Mouse (Mus musculus) liver, embryonic 15.5 days (tissue): ENCODE results near the gene Ikzf2. TPM values are rescaled to one million over a fixed set of nuclear protein-coding genes. Genes with fewer than 3 reads are reported as not detected.

Experiments
- ATAC-seq: fragments of 200-750 bp; cut with Nextera tagmentation; 2 replicates; pipeline ENCODE4 v1.8.0; 2017; ENCODE audit warnings: moderate number of reproducible peaks, mild to moderate bottlenecking, moderate library complexity; ENCODE audit not compliant: insufficient read depth
- H3K27ac ChIP-seq: fragments of 300-500 bp; sonication (generic); replicated peaks from 2 replicates; pipeline ENCODE4 v1.5.1; 2015; ENCODE audit warnings: mild to moderate bottlenecking, inconsistent platforms
- H3K27me3 ChIP-seq: fragments of 300-500 bp; sonication (generic); 2 replicates; pipeline ENCODE4 v1.6.1; 2015; ENCODE audit warnings: mild to moderate bottlenecking, inconsistent platforms
- H3K36me3 ChIP-seq: fragments of 300-500 bp; sonication (generic); replicated peaks from 2 replicates; pipeline ENCODE4 v1.6.1; 2015; ENCODE audit warnings: moderate library complexity, mild to moderate bottlenecking, inconsistent platforms
- H3K4me1 ChIP-seq: fragments of 300-500 bp; sonication (generic); replicated peaks from 2 replicates; pipeline ENCODE4 v1.6.1; 2015; ENCODE audit warnings: inconsistent platforms
- H3K4me2 ChIP-seq: fragments of 300-500 bp; sonication (generic); 2 replicates; pipeline ENCODE4 v1.6.1; 2015; ENCODE audit warnings: moderate library complexity, mild to moderate bottlenecking, inconsistent platforms
- H3K4me3 ChIP-seq: fragments of 300-500 bp; sonication (generic); replicated peaks from 2 replicates; pipeline ENCODE4 v1.5.1; 2015; ENCODE audit warnings: mild to moderate bottlenecking, inconsistent platforms
- H3K9ac ChIP-seq: fragments of 300-500 bp; sonication (generic); 2 replicates; pipeline ENCODE4 v1.6.1; 2015; ENCODE audit warnings: moderate library complexity, mild to moderate bottlenecking, inconsistent platforms
- H3K9me3 ChIP-seq: fragments of 300-500 bp; sonication (generic); replicated peaks from 2 replicates; pipeline ENCODE4 v1.6.1; 2016; ENCODE audit warnings: inconsistent platforms
- WGBS: fragments of 180-500 bp; shearing (Covaris S2); methylation state at CpG from one replicate; pipeline ENCODE4 v1.1.7; 2015; ENCODE audit warnings: mixed read lengths; ENCODE audit not compliant: insufficient replicate concordance; 5-methylcytosine and 5-hydroxymethylcytosine counted together
- polyA plus RNA-seq: library from polyadenylated mRNA; unstranded; fragments of >200 nt; fragmentation: Nextera tagmentation; extraction: Ambion mirVana; gene quantifications from 2 replicates; pipeline ENCODE4 v1.2.1, GENCODE M21; 2015

The Ikzf2 gene
- polyA plus RNA-seq, 1 experiment from 2014 or later, result 0.40 TPM

DNA sequence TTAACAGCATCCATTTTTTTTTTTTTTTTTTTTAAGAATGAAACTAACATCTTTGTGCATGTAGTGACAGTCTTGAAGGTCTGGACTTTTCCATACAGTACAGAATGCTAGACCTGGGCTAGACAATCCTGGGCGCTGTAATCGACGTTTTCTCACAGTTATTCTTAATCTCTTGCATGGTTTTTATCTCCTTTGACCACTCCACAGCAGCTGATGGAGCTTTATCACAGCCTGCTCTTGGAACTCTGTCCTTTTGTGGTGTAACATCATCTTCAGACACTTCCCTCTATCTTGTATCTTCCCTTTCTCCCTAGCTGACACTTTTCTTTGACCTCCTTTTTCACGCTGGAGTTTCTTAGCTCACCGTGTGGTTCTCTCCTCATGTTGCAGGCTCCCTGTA, 170.9 kb downstream of the Ikzf2 start:
- ATAC-seq, result peak; percentile 76
- Histone ChIP-seq H3K4me3 (no peak overlapping the region), H3K9ac (no peak overlapping the region), H3K36me3 (no peaks in the 10 kb centered on the region), H3K9me3 (no peaks in the 10 kb centered on the region), H3K27ac (peak overlapping the region; percentile 45; the same call in 1 of the 2 replicates), H3K4me2 (peak overlapping the region; percentile 41), H3K4me1 (peaks cover 41% of the 10 kb centered on the region), H3K27me3 (no peaks in the 10 kb centered on the region)
- WGBS, result 4% methylated on average over 5 of the region's 5 CpGs

GRCm38 (mm10) chr1:69513595-69514250, 173.3 kb downstream of the Ikzf2 start:
- H3K9ac ChIP-seq, result no peak overlapping the region
- H3K9me3 ChIP-seq, result no peaks in the 10 kb centered on the region
- H3K36me3 ChIP-seq, result no peaks in the 10 kb centered on the region
- no peaks in the 10 kb centered on the region for H3K27me3 ChIP-seq
- peak; percentile 76 for ATAC-seq
- H3K4me2 ChIP-seq, result peak overlapping the region; percentile 42
- H3K27ac ChIP-seq, result peak overlapping the region; percentile 42; the same call in 1 of the 2 replicates
- WGBS, result 5% methylated on average over 5 of the region's 5 CpGs
- H3K4me1 ChIP-seq, result peaks cover 44% of the 10 kb centered on the region
- H3K4me3 ChIP-seq, result no peak overlapping the region

DNA sequence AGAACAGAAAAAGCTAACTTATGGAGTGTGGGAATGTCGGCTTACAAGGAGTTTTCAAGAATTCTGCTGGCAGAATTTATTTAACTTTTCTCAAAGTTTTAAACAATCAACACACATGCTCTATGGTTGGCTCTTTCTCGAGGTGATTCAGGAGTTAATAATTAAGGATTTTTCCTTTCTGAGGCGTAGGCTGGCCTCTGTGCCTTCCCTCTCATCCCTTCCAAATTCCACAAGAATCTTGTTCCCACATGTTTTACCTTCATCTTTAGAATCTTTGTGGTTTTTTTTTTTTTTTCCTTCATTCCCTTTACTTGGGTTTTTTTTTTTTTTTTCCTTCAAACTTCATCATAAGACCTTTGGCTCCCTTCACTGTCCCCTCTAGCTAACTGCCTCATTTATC, 178.8 kb downstream of the Ikzf2 start:
- no peak overlapping the region for H3K4me3 ChIP-seq
- WGBS, result 62% methylated on average over 3 of the region's 3 CpGs
- H3K4me2 ChIP-seq, result no peak overlapping the region
- peaks cover 21% of the 10 kb centered on the region for H3K4me1 ChIP-seq
- no peak overlapping the region for H3K27ac ChIP-seq
- H3K9ac ChIP-seq, result no peak overlapping the region
- no peak for ATAC-seq
- H3K9me3 ChIP-seq, result no peaks in the 10 kb centered on the region
- H3K36me3 ChIP-seq, result no peaks in the 10 kb centered on the region
- H3K27me3 ChIP-seq, result no peaks in the 10 kb centered on the region

DNA sequence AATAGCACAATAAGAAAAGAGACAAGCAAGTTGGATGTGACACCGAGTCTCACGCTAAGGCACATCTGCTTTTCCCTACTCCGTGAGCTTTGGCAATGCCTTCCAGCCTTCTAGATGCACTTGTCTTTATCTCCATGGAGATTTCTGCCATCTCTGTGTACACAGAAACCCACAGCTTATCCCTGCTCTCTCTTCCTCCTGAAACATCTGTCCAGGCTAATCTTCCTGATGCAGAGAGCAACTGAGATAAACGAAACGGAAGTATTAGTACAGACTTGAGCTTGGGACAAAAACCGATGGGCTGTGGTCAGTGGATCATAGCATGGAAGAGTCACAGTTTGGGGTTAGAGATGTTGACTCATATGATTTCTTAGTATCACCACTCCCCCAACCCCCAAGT, 179.5 kb downstream of the Ikzf2 start:
- Histone ChIP-seq H3K27me3 (no peaks in the 10 kb centered on the region), H3K9ac (no peak overlapping the region), H3K9me3 (no peaks in the 10 kb centered on the region), H3K4me3 (no peak overlapping the region), H3K4me2 (no peak overlapping the region), H3K4me1 (peaks cover 15% of the 10 kb centered on the region), H3K27ac (no peak overlapping the region), H3K36me3 (no peaks in the 10 kb centered on the region)
- WGBS, result 24% methylated on average over 6 of the region's 6 CpGs
- peak; percentile 37; the same call in 1 of the 2 replicates for ATAC-seq

DNA sequence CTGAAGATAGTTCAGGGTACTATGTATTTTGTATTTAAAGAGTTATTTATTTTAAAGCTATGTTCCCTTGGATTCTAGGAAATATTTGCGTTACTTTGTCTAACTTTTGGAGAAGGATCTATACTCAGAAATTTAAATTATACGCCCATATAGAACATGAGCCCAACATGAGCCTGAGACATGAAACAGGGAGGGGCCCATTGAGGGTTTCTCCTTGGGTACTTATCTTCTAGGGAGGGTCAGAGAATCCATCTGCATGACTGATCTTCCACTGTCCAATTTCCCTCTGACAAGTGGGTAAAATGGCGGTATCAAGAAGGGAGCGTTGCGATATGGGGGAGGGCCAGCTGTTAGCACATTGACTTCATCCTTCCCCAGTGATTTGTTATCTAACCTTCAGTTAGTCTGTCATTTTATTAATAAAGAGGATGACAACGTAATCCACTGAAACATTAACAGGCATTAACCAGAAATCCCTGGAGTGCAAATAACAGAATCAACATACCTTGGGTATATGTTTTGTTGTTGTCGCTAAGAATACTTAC, 180.4 kb downstream of the Ikzf2 start:
- H3K4me3 ChIP-seq, result no peak overlapping the region
- no peak overlapping the region for H3K9ac ChIP-seq
- H3K4me1 ChIP-seq, result peaks cover 15% of the 10 kb centered on the region
- no peaks in the 10 kb centered on the region for H3K36me3 ChIP-seq
- ATAC-seq, result peak; percentile 40; the same call in 1 of the 2 replicates
- H3K4me2 ChIP-seq, result no peak overlapping the region
- no peaks in the 10 kb centered on the region for H3K27me3 ChIP-seq
- H3K9me3 ChIP-seq, result no peaks in the 10 kb centered on the region
- WGBS, result 72% methylated on average over 7 of the region's 7 CpGs
- H3K27ac ChIP-seq, result no peak overlapping the region

DNA sequence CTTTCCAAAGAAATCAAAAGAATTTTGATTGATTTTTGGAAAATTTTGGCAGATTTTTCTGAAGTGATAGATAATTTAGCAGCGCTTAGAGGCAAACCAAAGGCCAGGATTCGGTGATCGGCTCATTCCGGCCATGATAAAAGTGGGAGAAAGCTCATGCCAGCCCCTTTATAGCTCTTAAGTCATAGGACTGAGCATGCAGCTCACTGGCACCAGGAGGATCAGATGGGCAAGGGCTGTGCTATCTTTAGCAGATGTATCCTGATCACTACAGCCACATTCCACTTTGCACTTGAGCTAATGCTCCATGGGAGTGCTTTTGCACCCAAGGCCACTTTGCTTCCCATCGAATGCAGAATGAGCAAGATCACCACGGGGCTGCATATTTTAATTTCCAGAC, 181.0 kb downstream of the Ikzf2 start:
- Histone ChIP-seq H3K4me2 (no peak overlapping the region), H3K36me3 (no peaks in the 10 kb centered on the region), H3K4me1 (peaks cover 14% of the 10 kb centered on the region), H3K9ac (no peak overlapping the region), H3K27me3 (no peaks in the 10 kb centered on the region), H3K4me3 (no peak overlapping the region), H3K27ac (no peak overlapping the region), H3K9me3 (no peaks in the 10 kb centered on the region)
- ATAC-seq, result no peak
- 83% methylated on average over 6 of the region's 6 CpGs for WGBS

DNA sequence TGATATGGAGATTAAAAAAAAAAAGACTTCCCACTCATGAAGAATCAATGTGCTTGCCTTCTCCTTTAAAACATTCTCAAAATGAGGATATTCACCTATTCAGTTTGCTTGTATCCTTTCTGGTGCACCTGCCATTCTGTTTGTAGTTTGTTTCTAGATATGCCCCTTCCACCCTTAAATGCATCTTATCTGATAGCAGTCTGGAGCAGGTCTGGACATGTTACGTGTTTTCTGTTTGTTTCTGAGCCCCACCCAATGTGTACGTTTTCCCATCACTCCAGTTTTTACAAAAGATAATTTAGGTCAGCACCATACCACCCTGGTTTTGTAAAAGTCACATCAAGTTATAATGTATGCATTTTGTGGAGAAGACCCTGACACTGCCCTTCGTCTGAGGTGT, 186.7 kb downstream of the Ikzf2 start:
- 20% methylated on average over 3 of the region's 3 CpGs for WGBS
- Histone ChIP-seq H3K9me3 (no peaks in the 10 kb centered on the region), H3K4me3 (no peak overlapping the region), H3K9ac (no peak overlapping the region), H3K27me3 (no peaks in the 10 kb centered on the region), H3K27ac (no peak overlapping the region), H3K4me2 (no peak overlapping the region), H3K4me1 (peaks cover 28% of the 10 kb centered on the region), H3K36me3 (no peaks in the 10 kb centered on the region)
- 0 out of 2 replicates have a peak, but pooled peaks have one; percentile 28 for ATAC-seq

GRCm38 (mm10) chr1:69499652-69500051, 187.4 kb downstream of the Ikzf2 start:
- Histone ChIP-seq H3K9me3 (no peaks in the 10 kb centered on the region), H3K27me3 (no peaks in the 10 kb centered on the region), H3K4me2 (peak overlapping the region; percentile 50; the same call in 1 of the 2 replicates), H3K4me1 (peaks cover 30% of the 10 kb centered on the region), H3K36me3 (no peaks in the 10 kb centered on the region), H3K9ac (no peak overlapping the region), H3K4me3 (no peak overlapping the region), H3K27ac (no peak overlapping the region)
- no peak for ATAC-seq
- 50% methylated on average over 5 of the region's 5 CpGs for WGBS

GRCm38 (mm10) chr1:69498862-69499306, 188.2 kb downstream of the Ikzf2 start:
- peak overlapping the region; percentile 21; the same call in 1 of the 2 replicates for H3K4me3 ChIP-seq
- WGBS, result 41% methylated on average over 7 of the region's 7 CpGs
- H3K4me1 ChIP-seq, result peaks cover 30% of the 10 kb centered on the region
- H3K4me2 ChIP-seq, result peak overlapping the region; percentile 50
- no peaks in the 10 kb centered on the region for H3K36me3 ChIP-seq
- H3K27me3 ChIP-seq, result no peaks in the 10 kb centered on the region
- H3K27ac ChIP-seq, result no peak overlapping the region
- no peak overlapping the region for H3K9ac ChIP-seq
- no peaks in the 10 kb centered on the region for H3K9me3 ChIP-seq
- no peak for ATAC-seq

DNA sequence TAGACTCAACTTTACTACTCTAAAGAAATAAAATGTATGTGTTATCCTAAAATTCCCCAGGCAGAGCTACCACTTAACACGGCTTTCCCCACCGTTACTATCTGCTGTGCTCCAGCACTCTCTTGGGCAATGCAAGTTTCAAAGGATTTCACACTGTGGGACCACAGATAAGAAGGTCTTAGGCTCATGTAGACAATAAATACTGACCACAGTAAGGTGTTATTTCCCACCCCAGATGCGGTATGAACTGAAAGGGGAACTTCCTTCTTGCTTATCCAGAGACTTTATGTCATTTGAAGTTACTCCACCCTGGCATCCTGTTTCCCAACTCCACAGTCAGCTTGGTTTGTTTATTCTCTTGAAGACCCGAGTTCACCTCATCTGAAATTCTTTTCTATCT, 191.0 kb downstream of the Ikzf2 start:
- H3K4me2 ChIP-seq, result no peak overlapping the region
- no peak overlapping the region for H3K27ac ChIP-seq
- H3K27me3 ChIP-seq, result no peaks in the 10 kb centered on the region
- WGBS, result 7% methylated on average over 4 of the region's 4 CpGs
- no peaks in the 10 kb centered on the region for H3K9me3 ChIP-seq
- H3K36me3 ChIP-seq, result no peaks in the 10 kb centered on the region
- no peak overlapping the region for H3K9ac ChIP-seq
- peaks cover 30% of the 10 kb centered on the region for H3K4me1 ChIP-seq
- no peak overlapping the region for H3K4me3 ChIP-seq
- ATAC-seq, result peak; percentile 63

GRCm38 (mm10) chr1:69493309-69494047, 193.6 kb downstream of the Ikzf2 start:
- Histone ChIP-seq H3K4me3 (no peak overlapping the region), H3K4me2 (no peak overlapping the region), H3K9ac (no peak overlapping the region), H3K9me3 (no peaks in the 10 kb centered on the region), H3K36me3 (no peaks in the 10 kb centered on the region), H3K27ac (no peak overlapping the region), H3K27me3 (no peaks in the 10 kb centered on the region), H3K4me1 (peaks cover 11% of the 10 kb centered on the region)
- no peak for ATAC-seq
- 31% methylated on average over 11 of the region's 11 CpGs for WGBS
